Mouse (Mus musculus) heart, embryonic 14.5 days (tissue): ENCODE results near the gene Rassf7. TPM values are rescaled to one million over a fixed set of nuclear protein-coding genes. Genes with fewer than 3 reads are reported as not detected.

Experiments
- ATAC-seq: fragments of 200-750 bp; cut with Nextera tagmentation; 2 replicates; pipeline ENCODE4 v1.8.0; 2017; ENCODE audit warnings: low read depth, moderate TSS enrichment; ENCODE audit not compliant: insufficient number of reproducible peaks, insufficient read depth, low FRiP score
- H3K27ac ChIP-seq, 2 experiments: fragments of 200-500 bp in 1 of 2; fragments of 300-500 bp in 1 of 2; sonication (generic) in 1 of 2; replicated peaks in 1 of 2; 2 replicates each; pipeline ENCODE4 v1.5.1; 2012 to 2014; ENCODE audit warnings: low read depth in 2 of 2, low read length in 2 of 2, control low read depth in 1 of 2, mild to moderate bottlenecking in 1 of 2, mixed read lengths in 1 of 2; ENCODE audit not compliant: control insufficient read depth in 1 of 2, insufficient read depth in 1 of 2
- H3K27me3 ChIP-seq: fragments of 300-500 bp; sonication (generic); 2 replicates; pipeline ENCODE4 v1.6.1; 2014; ENCODE audit warnings: mild to moderate bottlenecking, low read length, control low read depth; ENCODE audit not compliant: control insufficient read depth, insufficient read depth
- H3K36me3 ChIP-seq: fragments of 300-500 bp; sonication (generic); 2 replicates; pipeline ENCODE4 v1.6.1; 2014; ENCODE audit warnings: mild to moderate bottlenecking, control low read depth, low read length, mixed read lengths; ENCODE audit not compliant: control insufficient read depth, insufficient read depth
- H3K4me1 ChIP-seq, 2 experiments: fragments of 200-500 bp in 1 of 2; fragments of 300-500 bp in 1 of 2; sonication (generic) in 1 of 2; 2 replicates each; pipeline ENCODE4 v1.6.1; 2012 to 2014; ENCODE audit warnings: low read length in 2 of 2, control low read depth in 1 of 2, mixed read lengths in 1 of 2; ENCODE audit not compliant: control insufficient read depth in 2 of 2, insufficient read depth in 2 of 2
- H3K4me2 ChIP-seq: fragments of 300-500 bp; sonication (generic); 2 replicates; pipeline ENCODE4 v1.6.1; 2014; ENCODE audit warnings: mild to moderate bottlenecking, low read length
- H3K4me3 ChIP-seq, 2 experiments: fragments of 200-500 bp in 1 of 2; fragments of 300-500 bp in 1 of 2; sonication (generic) in 1 of 2; 2 replicates each; pipeline ENCODE4 v1.5.1; 2012 to 2014; ENCODE audit warnings: low read length in 2 of 2, mild to moderate bottlenecking in 2 of 2, control low read depth in 1 of 2, low read depth in 1 of 2, moderate library complexity in 1 of 2; ENCODE audit not compliant: control insufficient read depth in 1 of 2, insufficient read depth in 1 of 2
- H3K9ac ChIP-seq: fragments of 300-500 bp; sonication (generic); 2 replicates; pipeline ENCODE4 v1.6.1; 2014; ENCODE audit warnings: mild to moderate bottlenecking, low read length
- H3K9me3 ChIP-seq: fragments of 300-500 bp; sonication (generic); 2 replicates; pipeline ENCODE4 v1.6.1; 2016; ENCODE audit warnings: low read length, control low read depth; ENCODE audit not compliant: control insufficient read depth
- WGBS: fragments of 180-500 bp; shearing (Covaris S2); extraction: QIAGEN DNeasy Blood & Tissue Kit; methylation state at CpG from one replicate; pipeline ENCODE4 v1.1.7; 2014; 5-methylcytosine and 5-hydroxymethylcytosine counted together
- polyA plus RNA-seq: library from polyadenylated mRNA; unstranded; fragments of >200 nt; fragmentation: Nextera tagmentation; extraction: Ambion mirVana; gene quantifications from 2 replicates; pipeline ENCODE4 v1.2.1, GENCODE M21; 2014

Gene Rassf7
- polyA plus RNA-seq, 1 experiment from 2014 or later: 12.4 TPM

- 0 out of 2 replicates have a peak, but pooled peaks cover 11% of the 10 kb centered on the region for H3K36me3 ChIP-seq
- no peak overlapping the region for H3K27ac ChIP-seq
- no peaks in the 10 kb centered on the region; the same call in 1 of the 2 replicates for H3K27me3 ChIP-seq
- no peak overlapping the region for H3K4me3 ChIP-seq
- no peaks in the 10 kb centered on the region for H3K9me3 ChIP-seq
- H3K4me1 ChIP-seq: peaks cover 20 to 33% of the 10 kb centered on the region in 2 experiments
- no peak for ATAC-seq
- H3K4me2 ChIP-seq: no peak overlapping the region
- 89% methylated on average over 17 of the region's 17 CpGs for WGBS
- peak overlapping the region; percentile 79; the same call in 1 of the 2 replicates for H3K9ac ChIP-seq
Observed at GRCm38 (mm10) chr7:141217343-141218013, 1.8 kb downstream of the Rassf7 start.

GRCm38 (mm10) chr7:141218141-141218540, 2.5 kb downstream of the Rassf7 start:
- Histone ChIP-seq H3K4me2 (no peak overlapping the region), H3K36me3 (0 out of 2 replicates have a peak, but pooled peaks cover 11% of the 10 kb centered on the region), H3K9ac (no peak overlapping the region), H3K4me3 (no peak overlapping the region), H3K27ac (no peak overlapping the region), H3K9me3 (no peaks in the 10 kb centered on the region), H3K27me3 (no peaks in the 10 kb centered on the region; the same call in 1 of the 2 replicates), H3K4me1 (peaks cover 24 to 38% of the 10 kb centered on the region in 2 experiments)
- 84% methylated on average over 3 of the region's 3 CpGs for WGBS
- ATAC-seq: no peak

GRCm38 (mm10) chr7:141218557-141219133, 3.0 kb downstream of the Rassf7 start:
- 94% methylated on average over 5 of the region's 5 CpGs for WGBS
- H3K36me3 ChIP-seq: 0 out of 2 replicates have a peak, but pooled peaks cover 11% of the 10 kb centered on the region
- peaks cover 24 to 38% of the 10 kb centered on the region in 2 experiments for H3K4me1 ChIP-seq
- H3K9me3 ChIP-seq: no peaks in the 10 kb centered on the region
- no peaks in the 10 kb centered on the region; the same call in 1 of the 2 replicates for H3K27me3 ChIP-seq
- ATAC-seq: no peak
- no peak overlapping the region for H3K27ac ChIP-seq
- H3K4me3 ChIP-seq: no peak overlapping the region
- H3K4me2 ChIP-seq: no peak overlapping the region
- H3K9ac ChIP-seq: no peak overlapping the region

- 93% methylated on average over 1 of the region's 1 CpGs for WGBS
- no peak overlapping the region for H3K4me3 ChIP-seq
- no peak for ATAC-seq
- H3K4me1 ChIP-seq: peaks cover 24 to 38% of the 10 kb centered on the region in 2 experiments
- H3K36me3 ChIP-seq: 0 out of 2 replicates have a peak, but pooled peaks cover 11% of the 10 kb centered on the region
- H3K27me3 ChIP-seq: no peaks in the 10 kb centered on the region
- 0 out of 2 replicates have a peak overlapping the region, but pooled peaks have one; percentile 2 for H3K9ac ChIP-seq
- no peak overlapping the region for H3K27ac ChIP-seq
- H3K4me2 ChIP-seq: peak overlapping the region; percentile 92; the same call in 1 of the 2 replicates
- no peaks in the 10 kb centered on the region for H3K9me3 ChIP-seq
Observed at GRCm38 (mm10) chr7:141219558-141220099, 4.0 kb downstream of the Rassf7 start.

- H3K9me3 ChIP-seq: no peaks in the 10 kb centered on the region
- 0 out of 2 replicates have a peak, but pooled peaks cover 11% of the 10 kb centered on the region for H3K36me3 ChIP-seq
- H3K9ac ChIP-seq: peak overlapping the region; percentile 92
- WGBS: 75% methylated on average over 1 of the region's 1 CpGs
- H3K4me1 ChIP-seq: peaks cover 20 to 31% of the 10 kb centered on the region in 2 experiments
- peak overlapping the region in 1 of 2 experiments; percentile 82; a peak in 1 of 4 replicates for H3K27ac ChIP-seq
- H3K4me2 ChIP-seq: peak overlapping the region; percentile 92
- peak overlapping the region; percentile 73 to 77 for H3K4me3 ChIP-seq
- ATAC-seq: no peak
- H3K27me3 ChIP-seq: no peaks in the 10 kb centered on the region
Observed at GRCm38 (mm10) chr7:141220377-141220776, 4.7 kb downstream of the Rassf7 start.

- Histone ChIP-seq H3K36me3 (0 out of 2 replicates have a peak, but pooled peaks cover 11% of the 10 kb centered on the region), H3K9ac (peak overlapping the region; percentile 92), H3K27me3 (no peaks in the 10 kb centered on the region), H3K9me3 (no peaks in the 10 kb centered on the region), H3K4me3 (peak overlapping the region; percentile 73 to 77), H3K4me1 (peaks cover 18 to 25% of the 10 kb centered on the region in 2 experiments), H3K27ac (peak overlapping the region; percentile 88 to 93), H3K4me2 (peak overlapping the region; percentile 92)
- ATAC-seq: peak; percentile 95
- WGBS: 2% methylated on average over 43 of the region's 44 CpGs
Observed at GRCm38 (mm10) chr7:141221249-141222125, 5.8 kb downstream of the Rassf7 start.

GRCm38 (mm10) chr7:141222126-141222467, 6.4 kb downstream of the Rassf7 start:
- Histone ChIP-seq H3K4me2 (peak overlapping the region; percentile 92), H3K27me3 (no peaks in the 10 kb centered on the region), H3K9me3 (no peaks in the 10 kb centered on the region), H3K9ac (peak overlapping the region; percentile 63; the same call in 1 of the 2 replicates), H3K36me3 (0 out of 2 replicates have a peak, but pooled peaks cover 11% of the 10 kb centered on the region), H3K27ac (peak overlapping the region; percentile 88 to 93), H3K4me1 (peaks cover 15 to 21% of the 10 kb centered on the region in 2 experiments), H3K4me3 (peak overlapping the region; percentile 6 to 77; a peak in 3 of 4 replicates)
- WGBS: 4% methylated on average over 8 of the region's 8 CpGs
- ATAC-seq: no peak
